24 mouse cellular contexts compared by ENCODE assay signal in the genomic region with DNA sequence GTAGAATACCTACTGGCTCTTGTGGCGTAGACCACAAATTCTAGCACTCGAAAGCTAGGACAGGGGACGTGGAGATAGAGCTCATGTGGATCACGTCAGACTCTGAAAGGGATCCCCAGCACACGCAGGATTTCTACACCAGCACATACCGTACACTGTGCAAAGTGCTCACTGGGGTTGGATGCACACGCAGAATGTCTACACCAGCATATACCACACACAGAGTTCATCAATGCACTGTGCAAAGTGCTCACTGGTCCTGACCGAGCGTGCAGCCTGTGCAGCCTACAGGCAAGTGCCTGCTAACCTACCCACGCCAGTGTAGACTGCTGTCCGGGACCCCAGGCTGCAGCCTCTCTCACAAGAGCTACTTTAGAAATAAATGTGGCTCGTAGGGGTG. TPM values are rescaled to one million over a fixed set of nuclear protein-coding genes. Genes with fewer than 3 reads are reported as not detected.
A peak's percentile ranks its signal among the peaks of the same experiment; 100 is the strongest.
DNase-seq lines count a peak whose midpoint lies in the region; ATAC-seq and TF ChIP-seq lines count a peak whose summit lies in the region.
"Had no signal": no experiment of that assay in that cellular context is flagged by ENCODE, and none has a peak within 500 bp of the region (broad histone marks: within the 10 kb centered on the region; RNA-seq: fewer than 3 reads in every experiment).

No protein-coding gene starts in this region.

- H3K27ac ChIP-seq in liver, embryonic 11.5 days (ENCODE audit: low read depth, low read length): no peak overlapping the region
- H3K27ac ChIP-seq in liver, postnatal 0 days (ENCODE audit: low read depth): no peak overlapping the region
- H3K27ac ChIP-seq: forebrain, embryonic 10.5 days; forebrain, embryonic 13.5 days; heart, adult 2 months; hindbrain, embryonic 12.5 days; hindbrain, embryonic 15.5 days had no signal

- H3K4me2 ChIP-seq in liver, embryonic 11.5 days: no peak overlapping the region
- H3K4me2 ChIP-seq in liver, postnatal 0 days (ENCODE audit: low read depth, low read length): no peak overlapping the region
- H3K4me2 ChIP-seq: forebrain, embryonic 13.5 days; heart, embryonic 11.5 days; hindbrain, embryonic 12.5 days; hindbrain, embryonic 15.5 days had no signal

- TF ChIP-seq CTCF in liver, postnatal 0 days (IDR thresholded peaks at IDR 0.05; ENCODE audit: low read depth): no peak

- ATAC-seq in liver, embryonic 11.5 days (replicated peaks; ENCODE audit: low FRiP score): peak; percentile 35; the same call in 1 of the 2 replicates
- no peak for ATAC-seq in liver, postnatal 0 days
- no peak for ATAC-seq in megakaryocyte, adult 5-6 weeks (ENCODE audit: poor library complexity, severe bottlenecking)
- ATAC-seq in monocyte, adult 5-6 weeks (replicated peaks; ENCODE audit: insufficient number of reproducible peaks, low FRiP score, low TSS enrichment, poor library complexity, severe bottlenecking): no peak
- ATAC-seq: forebrain, embryonic 13.5 days; forebrain, embryonic 16.5 days; Patski had no signal

- no peaks in the 10 kb centered on the region for H3K27me3 ChIP-seq in liver, embryonic 11.5 days (replicated peaks; ENCODE audit: control insufficient read depth, insufficient read depth, low read length)
- no peaks in the 10 kb centered on the region for H3K27me3 ChIP-seq in liver, postnatal 0 days (ENCODE audit: insufficient read depth, low read length)
- H3K27me3 ChIP-seq in megakaryocyte, embryonic 14.5 days (replicated peaks): no peaks in the 10 kb centered on the region
- H3K27me3 ChIP-seq: CH12.LX; forebrain, embryonic 13.5 days; hindbrain, embryonic 12.5 days; hindbrain, embryonic 15.5 days; Patski had no signal

- WGBS in liver, embryonic 11.5 days: 89% methylated on average over 12 of the region's 12 CpGs
- WGBS in liver, postnatal 0 days (ENCODE audit: insufficient replicate concordance): 84% methylated on average over 12 of the region's 12 CpGs

- peak; percentile 41 for DNase-seq in heart, adult 11 months
- DNase-seq in heart, adult 8-10 months (ENCODE audit: low spot score): no peak
- no peak for DNase-seq in liver, embryonic 11.5 days (ENCODE audit: low spot score)
- DNase-seq in liver, postnatal 0 days: no peak
- DNase-seq: adrenal gland, postnatal 10 days; adrenal gland, postnatal 36 days; B cell, adult 2 months; cerebellum, adult 18-20 months; cerebellum, adult 9-10 months; cerebellum, postnatal 14 days; gastrocnemius, postnatal 25 days; heart, adult 2 months had no signal

- no peaks in the 10 kb centered on the region for H3K9me3 ChIP-seq in liver, embryonic 11.5 days (ENCODE audit: control insufficient read depth, low read length)
- no peaks in the 10 kb centered on the region for H3K9me3 ChIP-seq in liver, postnatal 0 days (ENCODE audit: low read length)
- no peaks in the 10 kb centered on the region for H3K9me3 ChIP-seq in megakaryocyte, embryonic 14.5 days
- H3K9me3 ChIP-seq: forebrain, embryonic 10.5 days; forebrain, embryonic 13.5 days; G1E; hindbrain, embryonic 12.5 days; hindbrain, embryonic 15.5 days had no signal

- H3K36me3 ChIP-seq in liver, embryonic 11.5 days (ENCODE audit: control insufficient read depth, insufficient read depth, low read length): peaks cover 40% of the 10 kb centered on the region
- H3K36me3 ChIP-seq in liver, postnatal 0 days (replicated peaks; ENCODE audit: insufficient read depth, low read length): peaks cover 32% of the 10 kb centered on the region
- peaks cover 66% of the 10 kb centered on the region for H3K36me3 ChIP-seq in megakaryocyte, embryonic 14.5 days (replicated peaks; ENCODE audit: low read length)

- no peaks in the 10 kb centered on the region for H3K4me1 ChIP-seq in liver, embryonic 11.5 days (replicated peaks; ENCODE audit: control insufficient read depth, insufficient read depth, low read length)
- H3K4me1 ChIP-seq in liver, postnatal 0 days (ENCODE audit: insufficient read depth): no peaks in the 10 kb centered on the region
- peaks cover 11% of the 10 kb centered on the region for H3K4me1 ChIP-seq in megakaryocyte, embryonic 14.5 days
- H3K4me1 ChIP-seq: forebrain, embryonic 10.5 days; forebrain, embryonic 13.5 days; hindbrain, embryonic 12.5 days; hindbrain, embryonic 15.5 days had no signal

- H3K9ac ChIP-seq in liver, embryonic 11.5 days (ENCODE audit: low read depth, low read length): no peak overlapping the region
- no peak overlapping the region for H3K9ac ChIP-seq in liver, postnatal 0 days (replicated peaks)
- H3K9ac ChIP-seq: forebrain, embryonic 13.5 days; hindbrain, embryonic 12.5 days; hindbrain, embryonic 15.5 days had no signal

- no peak overlapping the region for H3K4me3 ChIP-seq in liver, embryonic 11.5 days (ENCODE audit: low read depth, low read length)
- no peak overlapping the region for H3K4me3 ChIP-seq in liver, postnatal 0 days (ENCODE audit: low read depth, low read length)
- peak overlapping the region; percentile 47 for H3K4me3 ChIP-seq in megakaryocyte, embryonic 14.5 days (replicated peaks)
- H3K4me3 ChIP-seq: forebrain, embryonic 10.5 days; forebrain, embryonic 13.5 days; heart, adult 2 months; hindbrain, embryonic 12.5 days; hindbrain, embryonic 15.5 days had no signal

- no peak for TF ChIP-seq EP300 in liver, postnatal 0 days (IDR thresholded peaks at IDR 0.05; ENCODE audit: low read depth)

RNA-seq across cellular contexts. Expression of a gene that starts 23.5 kb away (rescaled TPM):
- 10 to 100 TPM; 22.8 to 26.1 (median 25.2) TPM for total RNA-seq in heart, adult 8-10 months (2022)
- 52.8 and 68.8 TPM in 2 replicates for polyA plus RNA-seq in liver, embryonic 11.5 days (2014; fragmentation: Nextera tagmentation; extraction: Ambion mirVana)
- 19.1 and 22.2 TPM in 2 replicates for polyA plus RNA-seq in liver, postnatal 0 days (2015; fragmentation: Nextera tagmentation; extraction: Ambion mirVana)
- 4.7 and 10.4 TPM in 2 replicates for polyA plus RNA-seq in megakaryocyte, embryonic 14.5 days (2012; ENCODE audit: insufficient read depth, low replicate concordance)
- total RNA-seq in megakaryocyte, adult 5-6 weeks (2015): 45.4 and 47.9 TPM in 2 replicates
- 113 and 115 TPM in 2 replicates for total RNA-seq in megakaryocyte, adult 5-6 weeks (2017)
- 29.4 to 42.3 TPM (median 35.5 TPM) in 3 replicates for total RNA-seq in monocyte, adult 5-6 weeks (2017)
